Comparison of ENCODE assay signal across 11 mouse cellular contexts in the genomic region with DNA sequence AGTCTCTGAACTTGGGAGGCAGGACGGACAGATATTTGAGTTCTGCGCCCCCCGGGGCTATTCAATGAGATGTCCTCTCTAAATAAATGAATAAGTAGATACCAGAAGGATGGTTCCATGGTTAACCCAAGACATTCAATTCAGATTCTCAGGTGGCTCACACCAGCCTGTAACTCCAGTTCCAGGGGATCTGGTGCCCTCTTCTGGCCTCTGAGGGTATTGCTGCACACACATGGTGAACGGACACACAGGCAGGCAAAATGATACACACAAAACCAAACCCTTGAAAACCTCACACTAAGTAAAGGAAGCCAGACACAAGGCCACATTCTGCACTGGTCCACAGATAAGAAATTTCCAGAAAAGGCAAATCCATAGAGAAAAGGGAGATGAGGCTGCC. TPM values are rescaled to one million over a fixed set of nuclear protein-coding genes. Genes with fewer than 3 reads are reported as not detected.
DNase-seq lines count a peak whose midpoint lies in the region; ATAC-seq and TF ChIP-seq lines count a peak whose summit lies in the region.
"Had no signal": no experiment of that assay in that cellular context is flagged by ENCODE, and none has a peak within 500 bp of the region (broad histone marks: within the 10 kb centered on the region; RNA-seq: fewer than 3 reads in every experiment).

No protein-coding gene starts in this region.

- peaks cover 3% of the 10 kb centered on the region for H3K27me3 ChIP-seq in liver, embryonic 11.5 days (replicated peaks; ENCODE audit: control insufficient read depth, insufficient read depth, low read length)
- H3K27me3 ChIP-seq: stomach, embryonic 15.5 days had no signal

- TF ChIP-seq POLR2A in embryonic fibroblast, embryonic 13.5 days (IDR thresholded peaks at IDR 0.05; ENCODE audit: low read depth, low read length), result no peak

- H3K27ac ChIP-seq in liver, embryonic 11.5 days (ENCODE audit: low read depth, low read length), result no peak overlapping the region
- no peak overlapping the region for H3K27ac ChIP-seq in embryonic fibroblast, embryonic 13.5 days (ENCODE audit: insufficient read depth, low read length)
- H3K27ac ChIP-seq: stomach, embryonic 15.5 days had no signal

- H3K4me3 ChIP-seq in liver, embryonic 11.5 days (ENCODE audit: low read depth, low read length), result no peak overlapping the region
- H3K4me3 ChIP-seq in embryonic fibroblast, embryonic 13.5 days (ENCODE audit: insufficient read depth, low read length), result no peak overlapping the region
- H3K4me3 ChIP-seq: stomach, embryonic 15.5 days had no signal

- no peak for ATAC-seq in liver, embryonic 11.5 days (replicated peaks; ENCODE audit: low FRiP score)

- 82% methylated on average over 4 of the region's 4 CpGs for WGBS in liver, embryonic 11.5 days

- peak; percentile 64; the same call in 1 of the 2 replicates for TF ChIP-seq CTCF in embryonic fibroblast, embryonic 13.5 days (IDR thresholded peaks at IDR 0.05; ENCODE audit: borderline replicate concordance, insufficient read depth, low read length)

- H3K9ac ChIP-seq in liver, embryonic 11.5 days (ENCODE audit: low read depth, low read length), result no peak overlapping the region
- H3K9ac ChIP-seq: stomach, embryonic 15.5 days had no signal

- no peaks in the 10 kb centered on the region; the same call in 1 of the 2 replicates for H3K4me1 ChIP-seq in liver, embryonic 11.5 days (replicated peaks; ENCODE audit: control insufficient read depth, insufficient read depth, low read length)
- no peaks in the 10 kb centered on the region for H3K4me1 ChIP-seq in embryonic fibroblast, embryonic 13.5 days (ENCODE audit: control insufficient read depth, insufficient read depth, low read length)
- H3K4me1 ChIP-seq: stomach, embryonic 15.5 days had no signal

- H3K4me2 ChIP-seq in liver, embryonic 11.5 days, result no peak overlapping the region
- H3K4me2 ChIP-seq: stomach, embryonic 15.5 days had no signal

- peak; percentile 42 for DNase-seq in cerebellum, adult 11 months
- no peak for DNase-seq in cerebellum, adult 11-12 months
- DNase-seq in liver, result peak; percentile 63
- DNase-seq in liver, embryonic 11.5 days (ENCODE audit: low spot score), result no peak
- peak; percentile 73 for DNase-seq in adrenal gland, postnatal 14 days
- DNase-seq in lung, postnatal 10 days, result peak; percentile 57
- peak; percentile 64 for DNase-seq in thymus, postnatal 14 days

- H3K36me3 ChIP-seq in liver, embryonic 11.5 days (ENCODE audit: control insufficient read depth, insufficient read depth, low read length), result peaks cover 45% of the 10 kb centered on the region

- 0 out of 2 replicates have a peak, but pooled peaks cover 3% of the 10 kb centered on the region for H3K9me3 ChIP-seq in liver, embryonic 11.5 days (ENCODE audit: control insufficient read depth, low read length)
- H3K9me3 ChIP-seq: stomach, embryonic 15.5 days had no signal

RNA-seq across cellular contexts. Expression of a gene that starts 6.3 kb away (rescaled TPM):
- not detected in 2 replicates for polyA plus RNA-seq in liver, embryonic 11.5 days (2014; fragmentation: Nextera tagmentation; extraction: Ambion mirVana)
- total RNA-seq in adrenal gland, postnatal 14 days (2021), result 0.41 and 0.83 TPM in 2 replicates
- polyA plus RNA-seq in embryonic fibroblast, embryonic 13.5 days (2011; ENCODE audit: insufficient read length, low read depth, missing spikeins), result 0.25 and 0.44 TPM in 2 replicates
- polyA plus RNA-seq: C2C12 had no signal

RNA-seq across cellular contexts. Expression of a gene that starts 15.5 kb away (rescaled TPM):
- 57.2 and 57.5 TPM in 2 replicates for polyA plus RNA-seq in liver, embryonic 11.5 days (2014; fragmentation: Nextera tagmentation; extraction: Ambion mirVana)
- total RNA-seq in adrenal gland, postnatal 14 days (2021), result 24.5 and 26.4 TPM in 2 replicates
- polyA plus RNA-seq in embryonic fibroblast, embryonic 13.5 days (2011; ENCODE audit: insufficient read length, low read depth, missing spikeins), result 13.5 and 15.0 TPM in 2 replicates

RNA-seq across cellular contexts. Expression of a gene that starts 29.4 kb away (rescaled TPM):
- 58.8 and 63.3 TPM in 2 replicates for polyA plus RNA-seq in liver, embryonic 11.5 days (2014; fragmentation: Nextera tagmentation; extraction: Ambion mirVana)
- total RNA-seq in adrenal gland, postnatal 14 days (2021), result 52.0 and 52.5 TPM in 2 replicates
- polyA plus RNA-seq in embryonic fibroblast, embryonic 13.5 days (2011; ENCODE audit: insufficient read length, low read depth, missing spikeins), result 43.8 and 45.5 TPM in 2 replicates

RNA-seq across cellular contexts. Expression of a gene that starts 29.9 kb away (rescaled TPM):
- polyA plus RNA-seq in liver, embryonic 11.5 days (2014; fragmentation: Nextera tagmentation; extraction: Ambion mirVana), result 0.75 TPM in 2 replicates
- total RNA-seq in adrenal gland, postnatal 14 days (2021), result 6.9 and 7.6 TPM in 2 replicates
- polyA plus RNA-seq in embryonic fibroblast, embryonic 13.5 days (2011; ENCODE audit: insufficient read length, low read depth, missing spikeins), result 3.6 and 3.7 TPM in 2 replicates

RNA-seq across cellular contexts. Expression of a gene that starts 57.5 kb away (rescaled TPM):
- polyA plus RNA-seq in liver, embryonic 11.5 days (2014; fragmentation: Nextera tagmentation; extraction: Ambion mirVana), result 0.12 and 0.31 TPM in 2 replicates
- 0.41 and 0.68 TPM in 2 replicates for total RNA-seq in adrenal gland, postnatal 14 days (2021)
- not detected in 2 replicates for polyA plus RNA-seq in embryonic fibroblast, embryonic 13.5 days (2011; ENCODE audit: insufficient read length, low read depth, missing spikeins)
- polyA plus RNA-seq: C2C12; gonadal fat pad, adult 2 months had no signal

Comparison
In these comparisons a context has a peak if more than half of its experiments do, and no peak if none do; other contexts are left out.
1. DNase-seq: peak in cerebellum, adult 11 months (single experiment), liver (single experiment), adrenal gland, postnatal 14 days (single experiment), lung, postnatal 10 days (single experiment) and thymus, postnatal 14 days (single experiment); none in cerebellum, adult 11-12 months (single experiment) and liver, embryonic 11.5 days (single experiment).